Mouse (Mus musculus) embryonic facial prominence, embryonic 11.5 days (tissue): ENCODE data around the gene Lrriq1. TPM values are rescaled to one million over a fixed set of nuclear protein-coding genes. Genes with fewer than 3 reads are reported as not detected.

Experiments
- ATAC-seq: fragments of 200-750 bp; cut with Nextera tagmentation; replicated peaks from 2 replicates; pipeline ENCODE4 v1.8.0; 2017; ENCODE audit warnings: low read depth; ENCODE audit not compliant: insufficient number of reproducible peaks, low FRiP score, low TSS enrichment
- DNase-seq: peaks from one replicate; pipeline ENCODE4 v3.0.0-alpha.2; 2015; ENCODE audit warnings: low spot score
- H3K27ac ChIP-seq: fragments of 300-500 bp; sonication (generic); replicated peaks from 2 replicates; pipeline ENCODE4 v1.5.1; 2014; ENCODE audit warnings: mild to moderate bottlenecking, low read depth, low read length, control low read depth
- H3K27me3 ChIP-seq: fragments of 300-500 bp; sonication (generic); 2 replicates; pipeline ENCODE4 v1.6.1; 2014; ENCODE audit warnings: mild to moderate bottlenecking, low read length, moderate library complexity, mixed read lengths; ENCODE audit not compliant: control insufficient read depth, insufficient read depth
- H3K36me3 ChIP-seq: fragments of 300-500 bp; sonication (generic); replicated peaks from 2 replicates; pipeline ENCODE4 v1.6.1; 2014; ENCODE audit warnings: low read depth, mild to moderate bottlenecking, low read length, moderate library complexity, mixed read lengths; ENCODE audit not compliant: control insufficient read depth, insufficient read depth
- H3K4me1 ChIP-seq: fragments of 300-500 bp; sonication (generic); 2 replicates; pipeline ENCODE4 v1.6.1; 2014; ENCODE audit warnings: low read length, mixed read lengths; ENCODE audit not compliant: control insufficient read depth, insufficient read depth
- H3K4me2 ChIP-seq: fragments of 300-500 bp; sonication (generic); 2 replicates; pipeline ENCODE4 v1.6.1; 2014; ENCODE audit warnings: low read depth, mild to moderate bottlenecking, control low read depth, low read length, moderate library complexity
- H3K4me3 ChIP-seq: fragments of 300-500 bp; sonication (generic); 2 replicates; pipeline ENCODE4 v1.5.1; 2014; ENCODE audit warnings: low read depth, low read length, control low read depth
- H3K9ac ChIP-seq: fragments of 300-500 bp; sonication (generic); replicated peaks from 2 replicates; pipeline ENCODE4 v1.6.1; 2014; ENCODE audit warnings: mild to moderate bottlenecking, control low read depth, low read length
- H3K9me3 ChIP-seq: fragments of 300-500 bp; sonication (generic); replicated peaks from 2 replicates; pipeline ENCODE4 v1.6.1; 2016; ENCODE audit warnings: mild to moderate bottlenecking, low read length, inconsistent platforms, mixed read lengths; ENCODE audit not compliant: control insufficient read depth
- WGBS: fragments of 180-500 bp; shearing (Covaris S2); extraction: QIAGEN DNeasy Blood & Tissue Kit; methylation state at CpG from one replicate; pipeline ENCODE4 v1.1.7; 2014; 5-methylcytosine and 5-hydroxymethylcytosine counted together
- polyA plus RNA-seq: library from polyadenylated mRNA; unstranded; fragments of >200 nt; fragmentation: Nextera tagmentation; extraction: Ambion mirVana; gene quantifications from 2 replicates; pipeline ENCODE4 v1.2.1, GENCODE M21; 2014

The Lrriq1 gene
- 1.7 and 2.5 TPM in 2 replicates for polyA plus RNA-seq

DNA sequence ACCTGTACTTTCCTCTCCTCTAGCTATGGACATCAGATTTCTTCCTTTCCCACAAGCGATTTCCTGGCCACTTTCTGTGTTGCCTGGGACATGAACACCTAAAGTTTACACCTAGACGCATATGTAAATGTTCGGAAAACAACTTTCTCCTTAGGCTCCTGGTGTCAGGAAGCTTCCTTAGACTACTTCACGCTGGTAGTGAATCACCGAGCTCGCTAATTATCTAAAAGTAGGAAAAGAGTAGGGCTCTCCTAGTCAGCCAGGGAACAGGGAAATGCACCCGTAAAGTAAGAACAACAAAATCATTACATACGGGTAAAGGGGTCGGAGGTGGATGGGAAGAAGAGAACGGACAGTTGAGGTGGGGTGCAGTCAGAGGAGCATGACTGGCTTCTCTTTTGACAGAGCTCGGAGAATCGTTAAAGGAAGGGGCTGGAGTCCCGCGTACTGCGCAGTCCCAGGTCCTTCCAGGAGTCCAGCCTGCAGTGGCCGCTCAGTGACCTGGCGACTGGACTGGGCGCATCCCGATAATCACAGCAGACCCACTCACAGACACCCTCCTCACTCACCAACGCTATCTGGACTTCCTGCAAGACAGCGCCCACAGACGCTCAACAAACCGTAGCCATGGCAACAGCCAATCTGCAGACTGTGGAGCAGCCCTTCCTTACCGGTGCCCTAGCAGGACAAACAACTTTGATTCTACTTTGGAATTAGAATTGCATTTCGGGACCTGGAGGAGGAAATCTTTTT, at the start of gene Lrriq1:
Gene Lrriq1, minus strand, starts transcription at position 616 of the 753 bp plus-strand sequence.
- H3K9me3 ChIP-seq = no peaks in the 10 kb centered on the region
- peak; percentile 89 for DNase-seq
- peak; percentile 100 for ATAC-seq
- H3K9ac ChIP-seq = peak within 1 kb of the TSS; percentile 56
- no peaks in the 10 kb centered on the region for H3K27me3 ChIP-seq
- peak within 1 kb of the TSS; percentile 56 for H3K4me3 ChIP-seq
- peak within 1 kb of the TSS; percentile 71 for H3K4me2 ChIP-seq
- no peaks in the 10 kb centered on the region for H3K4me1 ChIP-seq
- WGBS = 5% methylated on average over 25 of the region's 25 CpGs
- H3K36me3 ChIP-seq = no peaks in the 10 kb centered on the region
- H3K27ac ChIP-seq = no peak within 1 kb of the TSS

- no peaks in the 10 kb centered on the region for H3K9me3 ChIP-seq
- no peaks in the 10 kb centered on the region for H3K36me3 ChIP-seq
- H3K27ac ChIP-seq = no peak overlapping the region
- H3K4me2 ChIP-seq = no peak overlapping the region
- ATAC-seq (peak; percentile 70; the same call in 1 of the 2 replicates), DNase-seq (peak; percentile 76)
- 54% methylated on average over 5 of the region's 5 CpGs for WGBS
- H3K4me3 ChIP-seq = no peak overlapping the region
- no peaks in the 10 kb centered on the region for H3K4me1 ChIP-seq
- no peak overlapping the region for H3K9ac ChIP-seq
- H3K27me3 ChIP-seq = no peaks in the 10 kb centered on the region
Observed at GRCm38 (mm10) chr10:103253842-103254803, 18.0 kb upstream of the Lrriq1 start.

GRCm38 (mm10) chr10:103236460-103236772, 294 bp upstream of the Lrriq1 start:
- Histone ChIP-seq H3K4me1 (no peaks in the 10 kb centered on the region), H3K27ac (no peak overlapping the region), H3K36me3 (no peaks in the 10 kb centered on the region), H3K4me2 (no peak overlapping the region), H3K9me3 (no peaks in the 10 kb centered on the region), H3K9ac (no peak overlapping the region), H3K4me3 (no peak overlapping the region), H3K27me3 (no peaks in the 10 kb centered on the region)
- ATAC-seq (no peak), DNase-seq (no peak)
- 23% methylated on average over 4 of the region's 4 CpGs for WGBS

DNA sequence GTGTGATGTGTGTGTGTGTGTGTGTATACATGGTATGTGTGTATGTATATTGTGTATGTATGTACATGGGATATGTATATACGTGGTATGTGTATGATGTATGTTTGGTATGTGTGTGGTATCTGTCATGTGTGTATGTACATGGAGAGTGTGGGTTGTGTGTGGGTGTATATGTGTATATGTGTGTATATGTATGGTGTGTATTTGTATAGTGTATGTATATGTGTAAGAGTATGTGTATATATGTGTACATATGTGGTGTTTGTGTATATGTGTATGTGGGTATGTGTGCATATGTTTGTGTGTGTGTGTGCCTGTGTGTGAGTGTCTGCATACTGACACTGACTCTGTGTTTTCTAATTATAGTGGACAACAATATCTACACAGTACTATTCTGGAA, 9.5 kb downstream of the Lrriq1 start:
- H3K4me2 ChIP-seq = no peak overlapping the region
- H3K27ac ChIP-seq = no peak overlapping the region
- H3K4me1 ChIP-seq = no peaks in the 10 kb centered on the region
- 85% methylated on average over 1 of the region's 1 CpGs for WGBS
- no peaks in the 10 kb centered on the region for H3K36me3 ChIP-seq
- DNase-seq = no peak
- no peak overlapping the region for H3K4me3 ChIP-seq
- no peak overlapping the region for H3K9ac ChIP-seq
- ATAC-seq = peak; percentile 39; the same call in 1 of the 2 replicates
- H3K27me3 ChIP-seq = no peaks in the 10 kb centered on the region
- H3K9me3 ChIP-seq = no peaks in the 10 kb centered on the region

GRCm38 (mm10) chr10:103194655-103195328, 41.3 kb downstream of the Lrriq1 start:
- WGBS = 54% methylated on average over 4 of the region's 4 CpGs
- no peak overlapping the region for H3K9ac ChIP-seq
- 0 out of 2 replicates have a peak, but pooled peaks have one; percentile 75 for ATAC-seq

DNA sequence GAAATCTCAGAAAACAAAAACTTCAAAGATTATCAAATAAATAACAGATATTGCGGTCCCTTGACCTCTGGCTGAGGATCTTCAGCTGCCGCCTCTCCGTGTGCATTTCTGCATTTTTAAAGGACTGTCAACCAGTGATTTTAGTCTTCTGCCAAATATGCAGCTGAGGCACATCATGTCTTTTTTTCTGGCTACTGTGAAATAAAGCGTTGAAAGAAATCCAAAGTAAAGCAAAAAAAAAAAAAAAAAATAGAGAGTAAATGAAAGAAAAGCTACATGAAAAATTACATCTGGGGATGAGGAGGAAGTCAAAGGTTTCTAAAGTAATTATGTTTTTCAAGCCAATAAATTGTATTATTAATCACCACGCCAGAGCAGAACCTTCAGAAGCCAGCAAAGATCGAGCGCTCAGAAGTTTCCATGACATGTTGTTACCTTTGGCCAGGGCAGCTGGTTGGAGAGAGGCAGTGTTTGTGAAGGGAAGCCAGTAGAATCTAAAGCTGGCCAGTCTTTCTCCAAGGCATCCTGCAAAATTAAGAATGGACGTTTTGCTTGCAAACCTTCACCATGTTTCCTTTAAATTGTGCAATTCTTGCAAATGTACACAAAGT, 90.2 kb downstream of the Lrriq1 start:
- H3K4me2 ChIP-seq = no peak overlapping the region
- no peak overlapping the region for H3K9ac ChIP-seq
- no peak for DNase-seq
- no peaks in the 10 kb centered on the region for H3K36me3 ChIP-seq
- no peaks in the 10 kb centered on the region for H3K27me3 ChIP-seq
- no peak overlapping the region for H3K4me3 ChIP-seq
- 67% methylated on average over 8 of the region's 8 CpGs for WGBS
- H3K4me1 ChIP-seq = no peaks in the 10 kb centered on the region
- no peak for ATAC-seq
- no peaks in the 10 kb centered on the region for H3K9me3 ChIP-seq
- H3K27ac ChIP-seq = no peak overlapping the region

More at GRCm38 (mm10) chr10:103194655-103195328, 41.3 kb downstream of the Lrriq1 start:
- H3K9me3 ChIP-seq = no peaks in the 10 kb centered on the region
- no peak overlapping the region for H3K4me2 ChIP-seq
- no peaks in the 10 kb centered on the region for H3K36me3 ChIP-seq
- H3K27me3 ChIP-seq = no peaks in the 10 kb centered on the region
- no peaks in the 10 kb centered on the region for H3K4me1 ChIP-seq
- H3K4me3 ChIP-seq = no peak overlapping the region
- H3K27ac ChIP-seq = no peak overlapping the region
- peak; percentile 77 for DNase-seq

- 75% methylated on average over 11 of the region's 11 CpGs for WGBS
- H3K9ac ChIP-seq = no peak overlapping the region
- DNase-seq = no peak
Observed at GRCm38 (mm10) chr10:103144927-103145768, 91.0 kb downstream of the Lrriq1 start.

More at GRCm38 (mm10) chr10:103144927-103145768, 91.0 kb downstream of the Lrriq1 start:
- ATAC-seq = no peak
- no peaks in the 10 kb centered on the region for H3K9me3 ChIP-seq
- no peaks in the 10 kb centered on the region for H3K27me3 ChIP-seq
- no peak overlapping the region for H3K27ac ChIP-seq
- H3K4me3 ChIP-seq = no peak overlapping the region
- H3K36me3 ChIP-seq = no peaks in the 10 kb centered on the region
- H3K4me2 ChIP-seq = no peak overlapping the region
- H3K4me1 ChIP-seq = no peaks in the 10 kb centered on the region
